Mouse (Mus musculus) megakaryocyte progenitor cell, adult 5-6 weeks (primary cell): Measurements from ENCODE around the gene Tmem132b. TPM values are rescaled to one million over a fixed set of nuclear protein-coding genes. Genes with fewer than 3 reads are reported as not detected.
"Not testable (repeated sequence)": the region's sequence is repeated elsewhere in the genome, so short reads cannot be mapped to it uniquely, and the experiment has no call there.

Source experiments
- ATAC-seq: replicated peaks from 2 replicates; pipeline ENCODE4 v1.8.0; 2016; ENCODE audit warnings: mild to moderate bottlenecking, moderate TSS enrichment, inconsistent platforms; ENCODE audit not compliant: poor library complexity
- total RNA-seq, 2 experiments: library from RNA; stranded (forward) in 1 of 2; stranded (reverse) in 1 of 2; fragments of 157-497, 149-512 nt in 1 of 2; fragments of 200-1000 nt in 1 of 2; gene quantifications; 2 replicates each; pipeline versions ENCODE4 v1.2.3 to v1.2.4; 2015 to 2017

The Tmem132b gene
- total RNA-seq (2015) (not detected in 2 replicates), total RNA-seq (2017) (not detected in 2 replicates)

GRCm38 (mm10) chr5:125531634-125532033, at the start of gene Tmem132b:
Gene Tmem132b, plus strand, starts transcription at chr5:125531774.
- ATAC-seq, result peak; percentile 86

GRCm38 (mm10) chr5:125482474-125482873, 49.1 kb upstream of the Tmem132b start:
- peak; percentile 56 for ATAC-seq

GRCm38 (mm10) chr5:125483712-125484611, 47.6 kb upstream of the Tmem132b start:
- peak; percentile 70 for ATAC-seq

GRCm38 (mm10) chr5:125485031-125485778, 46.4 kb upstream of the Tmem132b start:
- peak; percentile 30 for ATAC-seq

- no peak for ATAC-seq
Measured at GRCm38 (mm10) chr5:125486088-125486487, 45.5 kb upstream of the Tmem132b start.

GRCm38 (mm10) chr5:125487375-125488115, 44.0 kb upstream of the Tmem132b start:
- no peak for ATAC-seq

- ATAC-seq, result peak; percentile 33
Measured at GRCm38 (mm10) chr5:125488116-125488455, 43.5 kb upstream of the Tmem132b start.

- not testable (repeated sequence) for ATAC-seq
Measured at GRCm38 (mm10) chr5:125488953-125489352, 42.6 kb upstream of the Tmem132b start.

- ATAC-seq, result no peak
Measured at GRCm38 (mm10) chr5:125491107-125491506, 40.5 kb upstream of the Tmem132b start.

- ATAC-seq, result no peak
Measured at GRCm38 (mm10) chr5:125492379-125493092, 39.0 kb upstream of the Tmem132b start.

GRCm38 (mm10) chr5:125493093-125493423, 38.5 kb upstream of the Tmem132b start:
- no peak for ATAC-seq

- ATAC-seq, result no peak
Measured at GRCm38 (mm10) chr5:125495655-125496054, 35.9 kb upstream of the Tmem132b start.

GRCm38 (mm10) chr5:125497821-125498600, 33.6 kb upstream of the Tmem132b start:
- ATAC-seq, result peak; percentile 88

- ATAC-seq, result peak; percentile 66
Measured at GRCm38 (mm10) chr5:125501505-125501904, 30.1 kb upstream of the Tmem132b start.

GRCm38 (mm10) chr5:125502186-125502585, 29.4 kb upstream of the Tmem132b start:
- no peak for ATAC-seq

- ATAC-seq, result peak; percentile 81
Measured at GRCm38 (mm10) chr5:125503628-125504027, 27.9 kb upstream of the Tmem132b start.

- no peak for ATAC-seq
Measured at GRCm38 (mm10) chr5:125504692-125505091, 26.9 kb upstream of the Tmem132b start.

GRCm38 (mm10) chr5:125505968-125506367, 25.6 kb upstream of the Tmem132b start:
- ATAC-seq, result no peak

GRCm38 (mm10) chr5:125507582-125507981, 24.0 kb upstream of the Tmem132b start:
- ATAC-seq, result no peak

- ATAC-seq, result no peak
Measured at GRCm38 (mm10) chr5:125508006-125508405, 23.6 kb upstream of the Tmem132b start.
